Mouse (Mus musculus): ENCODE measurements at regions not wholly inside any gene's neighbourhood (a gene's known extent, or its start where the extent isn't known, plus 50 kb on each side); places are given as distances from the start of the nearest gene placed in this dataset.

DNA sequence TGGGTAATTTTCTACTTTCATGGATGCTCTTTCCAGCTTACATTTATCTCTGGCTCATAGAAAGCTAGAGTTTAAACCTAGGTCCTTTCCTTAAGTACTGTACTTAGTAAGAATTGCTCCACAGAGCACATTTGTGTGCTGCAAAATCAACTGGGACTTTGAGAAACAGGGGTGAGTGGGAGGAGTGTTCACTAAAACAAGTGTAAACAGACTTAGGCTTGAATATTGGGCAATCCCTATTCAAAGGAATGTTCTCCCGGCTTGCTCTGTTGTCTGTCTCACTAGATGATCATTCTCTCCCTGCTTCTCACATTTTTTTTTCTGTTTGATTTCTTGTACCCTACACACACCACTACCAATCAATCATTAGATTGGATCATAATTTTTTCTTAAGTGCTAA lies 79.3 kb upstream of the 1810046K07Rik start:
- TF ChIP-seq CTCF (IDR thresholded peaks at IDR 0.05; ENCODE audit: control insufficient read depth, insufficient read depth, insufficient replicate concordance, low read depth, low read length) = no peak
- no peak for TF ChIP-seq POLR2A (IDR thresholded peaks at IDR 0.05; ENCODE audit: control insufficient read depth, low read depth, low read length)

All from testis, adult 2 months (tissue).